Mouse (Mus musculus): ENCODE measurements at regions not wholly inside any gene's neighbourhood (a gene's known extent, or its start where the extent isn't known, plus 50 kb on each side); places are given as distances from the start of the nearest gene placed in this dataset.

GRCm38 (mm10) chr5:74121861-74122630, 53.8 kb upstream of the Usp46 start:
- no peak overlapping the region for H3K27ac ChIP-seq (ENCODE audit: insufficient read depth, low read depth, low read length)
- 0 out of 2 replicates have a peak, but pooled peaks cover 2% of the 10 kb centered on the region for H3K4me1 ChIP-seq (ENCODE audit: control insufficient read depth, insufficient read depth, low read length)
- no peak overlapping the region for H3K4me3 ChIP-seq (ENCODE audit: insufficient read depth, low read length)
- TF ChIP-seq CTCF (IDR thresholded peaks at IDR 0.05; ENCODE audit: low read depth, low read length) (no peak), POLR2A (IDR thresholded peaks at IDR 0.05; ENCODE audit: borderline replicate concordance, low read depth, low read length) (no peak)

- H3K4me1 ChIP-seq (ENCODE audit: control insufficient read depth, insufficient read depth, low read length) = 0 out of 2 replicates have a peak, but pooled peaks cover 2% of the 10 kb centered on the region
- peak overlapping the region; percentile 63 for H3K4me3 ChIP-seq (ENCODE audit: insufficient read depth, low read length)
- peak; percentile 9; the same call in 1 of the 2 replicates for TF ChIP-seq CTCF (IDR thresholded peaks at IDR 0.05; ENCODE audit: low read depth, low read length)
- TF ChIP-seq POLR2A (IDR thresholded peaks at IDR 0.05; ENCODE audit: borderline replicate concordance, low read depth, low read length) = peak; percentile 15; the same call in 1 of the 2 replicates
- H3K27ac ChIP-seq (ENCODE audit: insufficient read depth, low read depth, low read length) = no peak overlapping the region
These were observed 58.0 kb upstream of the Usp46 start for GRCm38 (mm10) chr5:74126015-74126896.

- Histone ChIP-seq H3K4me1 (ENCODE audit: control insufficient read depth, insufficient read depth, low read length) (0 out of 2 replicates have a peak, but pooled peaks cover 2% of the 10 kb centered on the region), H3K4me3 (ENCODE audit: insufficient read depth, low read length) (no peak overlapping the region), H3K27ac (ENCODE audit: insufficient read depth, low read depth, low read length) (no peak overlapping the region)
- TF ChIP-seq CTCF (IDR thresholded peaks at IDR 0.05; ENCODE audit: low read depth, low read length) (no peak), POLR2A (IDR thresholded peaks at IDR 0.05; ENCODE audit: borderline replicate concordance, low read depth, low read length) (no peak)
These were observed 59.3 kb upstream of the Usp46 start for GRCm38 (mm10) chr5:74127518-74127917.

GRCm38 (mm10) chr5:74129636-74130035, 61.4 kb upstream of the Usp46 start:
- Histone ChIP-seq H3K4me3 (ENCODE audit: insufficient read depth, low read length) (no peak overlapping the region), H3K27ac (ENCODE audit: insufficient read depth, low read depth, low read length) (no peak overlapping the region), H3K4me1 (ENCODE audit: control insufficient read depth, insufficient read depth, low read length) (0 out of 2 replicates have a peak, but pooled peaks cover 2% of the 10 kb centered on the region)
- TF ChIP-seq CTCF (IDR thresholded peaks at IDR 0.05; ENCODE audit: low read depth, low read length) = no peak
- TF ChIP-seq POLR2A (IDR thresholded peaks at IDR 0.05; ENCODE audit: borderline replicate concordance, low read depth, low read length) = no peak

DNA sequence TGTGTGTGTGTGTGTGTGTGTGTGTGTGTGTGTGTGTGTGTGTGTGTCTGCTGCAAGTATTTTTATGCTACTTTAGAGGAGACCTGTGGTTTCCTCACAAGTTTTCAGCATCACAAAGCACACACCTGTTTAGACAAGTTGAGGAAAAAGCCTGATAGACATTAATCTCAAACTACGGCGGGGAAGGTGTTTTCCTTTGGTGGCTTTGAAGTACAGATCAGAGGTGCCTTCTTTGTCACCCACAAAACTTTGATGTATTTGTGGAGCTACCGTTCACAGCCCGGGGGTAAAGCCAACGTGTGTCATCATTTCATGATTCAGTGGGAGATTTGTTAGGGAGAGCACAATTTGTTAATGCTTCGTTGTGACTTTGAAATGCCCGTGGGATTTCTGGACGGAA, 62.4 kb upstream of the Rasl11b start:
- no peak for TF ChIP-seq CTCF (IDR thresholded peaks at IDR 0.05; ENCODE audit: low read depth, low read length)
- no peak for TF ChIP-seq POLR2A (IDR thresholded peaks at IDR 0.05; ENCODE audit: borderline replicate concordance, low read depth, low read length)
- no peak overlapping the region for H3K4me3 ChIP-seq (ENCODE audit: insufficient read depth, low read length)
- H3K4me1 ChIP-seq (ENCODE audit: control insufficient read depth, insufficient read depth, low read length) = no peaks in the 10 kb centered on the region
- no peak overlapping the region for H3K27ac ChIP-seq (ENCODE audit: insufficient read depth, low read depth, low read length)

DNA sequence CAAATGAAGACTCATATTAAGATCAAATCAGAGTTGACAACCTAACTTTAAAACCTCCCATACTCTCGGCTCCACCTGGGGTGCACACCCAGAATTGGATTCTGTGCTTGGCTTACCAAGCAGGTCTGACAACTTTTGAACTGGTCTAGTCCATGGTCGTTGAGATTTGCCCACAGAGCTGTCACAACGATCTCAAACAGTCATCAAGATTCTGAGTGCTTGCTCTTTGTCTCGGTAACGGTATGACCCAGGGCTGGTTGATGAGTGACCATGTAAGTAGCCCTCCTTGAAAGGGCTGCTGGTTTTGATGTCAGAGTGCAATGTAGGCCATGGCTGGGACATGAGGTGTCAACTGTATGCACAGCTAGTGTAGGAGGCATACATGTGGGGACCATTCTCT, 58.7 kb upstream of the Rasl11b start:
- no peaks in the 10 kb centered on the region for H3K4me1 ChIP-seq (ENCODE audit: control insufficient read depth, insufficient read depth, low read length)
- no peak overlapping the region for H3K4me3 ChIP-seq (ENCODE audit: insufficient read depth, low read length)
- H3K27ac ChIP-seq (ENCODE audit: insufficient read depth, low read depth, low read length) = no peak overlapping the region
- TF ChIP-seq CTCF (IDR thresholded peaks at IDR 0.05; ENCODE audit: low read depth, low read length) (no peak), POLR2A (IDR thresholded peaks at IDR 0.05; ENCODE audit: borderline replicate concordance, low read depth, low read length) (no peak)

GRCm38 (mm10) chr5:74136868-74137439, 58.1 kb upstream of the Rasl11b start:
- Histone ChIP-seq H3K4me3 (ENCODE audit: insufficient read depth, low read length) (no peak overlapping the region), H3K27ac (ENCODE audit: insufficient read depth, low read depth, low read length) (no peak overlapping the region), H3K4me1 (ENCODE audit: control insufficient read depth, insufficient read depth, low read length) (no peaks in the 10 kb centered on the region)
- TF ChIP-seq CTCF (IDR thresholded peaks at IDR 0.05; ENCODE audit: low read depth, low read length) = no peak
- no peak for TF ChIP-seq POLR2A (IDR thresholded peaks at IDR 0.05; ENCODE audit: borderline replicate concordance, low read depth, low read length)

- Histone ChIP-seq H3K4me3 (ENCODE audit: insufficient read depth, low read length) (no peak overlapping the region), H3K27ac (ENCODE audit: insufficient read depth, low read depth, low read length) (no peak overlapping the region), H3K4me1 (ENCODE audit: control insufficient read depth, insufficient read depth, low read length) (no peaks in the 10 kb centered on the region)
- TF ChIP-seq CTCF (IDR thresholded peaks at IDR 0.05; ENCODE audit: low read depth, low read length) (no peak), POLR2A (IDR thresholded peaks at IDR 0.05; ENCODE audit: borderline replicate concordance, low read depth, low read length) (no peak)
These were observed 51.1 kb upstream of the Rasl11b start for GRCm38 (mm10) chr5:74143994-74144393.

DNA sequence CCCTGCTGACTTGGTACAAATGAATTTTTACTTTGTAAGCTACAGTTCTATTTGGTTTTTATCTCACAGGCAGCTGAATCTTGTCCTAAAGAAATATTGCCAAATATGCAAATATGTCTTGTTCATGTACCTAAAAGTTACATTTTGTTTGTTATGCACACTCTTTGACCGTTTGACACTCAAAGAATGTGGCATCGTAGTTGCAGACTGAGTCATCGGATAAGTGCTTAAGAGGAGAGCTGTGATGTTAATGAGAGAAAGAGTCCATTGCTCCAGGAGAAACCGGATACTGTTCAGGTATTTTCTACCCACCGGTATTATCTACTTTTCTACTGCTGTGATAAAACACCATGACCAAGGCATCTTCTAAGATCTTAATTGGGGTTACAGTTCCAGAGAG, 50.3 kb upstream of the Rasl11b start:
- Histone ChIP-seq H3K4me3 (ENCODE audit: insufficient read depth, low read length) (no peak overlapping the region), H3K27ac (ENCODE audit: insufficient read depth, low read depth, low read length) (no peak overlapping the region), H3K4me1 (ENCODE audit: control insufficient read depth, insufficient read depth, low read length) (no peaks in the 10 kb centered on the region)
- TF ChIP-seq CTCF (IDR thresholded peaks at IDR 0.05; ENCODE audit: low read depth, low read length) (no peak), POLR2A (IDR thresholded peaks at IDR 0.05; ENCODE audit: borderline replicate concordance, low read depth, low read length) (no peak)
